Mouse (Mus musculus) heart, postnatal 4 days (tissue): ENCODE measurements at regions not wholly inside any gene's neighbourhood (a gene's known extent, or its start where the extent isn't known, plus 50 kb on each side); places are given as distances from the start of the nearest gene placed in this dataset.
A peak's percentile ranks its signal among the peaks of the same experiment; 100 is the strongest.
"Not testable (repeated sequence)": the region's sequence is repeated elsewhere in the genome, so short reads cannot be mapped to it uniquely, and the experiment has no call there.

Experiments
- DNase-seq: peaks from one replicate; pipeline ENCODE4 v3.0.0; 2021

- no peak for DNase-seq
Observed at GRCm38 (mm10) chr5:3247333-3247732, 94.0 kb upstream of the Cdk6 start.

- DNase-seq: no peak
Observed at GRCm38 (mm10) chr5:3250273-3250672, 91.0 kb upstream of the Cdk6 start.

- no peak for DNase-seq
Observed at GRCm38 (mm10) chr5:3260289-3260688, 81.0 kb upstream of the Cdk6 start.

- not testable (repeated sequence) for DNase-seq
Observed at GRCm38 (mm10) chr5:3264988-3265738, 76.1 kb upstream of the Cdk6 start.

- DNase-seq: no peak
Observed at GRCm38 (mm10) chr5:3267021-3267420, 74.3 kb upstream of the Cdk6 start.

- no peak for DNase-seq
Observed at GRCm38 (mm10) chr5:3269760-3270159, 71.5 kb upstream of the Cdk6 start.

- not testable (repeated sequence) for DNase-seq
Observed at GRCm38 (mm10) chr5:3273140-3273539, 68.1 kb upstream of the Cdk6 start.

- not testable (repeated sequence) for DNase-seq
Observed at GRCm38 (mm10) chr5:3277241-3277640, 64.0 kb upstream of the Cdk6 start.

GRCm38 (mm10) chr5:3278956-3279355 is 62.3 kb upstream of the Cdk6 start:
- not testable (repeated sequence) for DNase-seq

- DNase-seq: not testable (repeated sequence)
Observed at GRCm38 (mm10) chr5:3281911-3282506, 59.3 kb upstream of the Cdk6 start.

GRCm38 (mm10) chr5:3283083-3283482 is 58.2 kb upstream of the Cdk6 start:
- no peak for DNase-seq

- not testable (repeated sequence) for DNase-seq
Observed at GRCm38 (mm10) chr5:3284335-3284734, 57.0 kb upstream of the Cdk6 start.

- DNase-seq: peak; percentile 76
Observed at GRCm38 (mm10) chr5:3289991-3290417, 51.3 kb upstream of the Cdk6 start.
